Mouse (Mus musculus): ENCODE measurements around the gene Setd1b.
A peak's percentile ranks its signal among the peaks of the same experiment; 100 is the strongest.

The Setd1b gene

DNA sequence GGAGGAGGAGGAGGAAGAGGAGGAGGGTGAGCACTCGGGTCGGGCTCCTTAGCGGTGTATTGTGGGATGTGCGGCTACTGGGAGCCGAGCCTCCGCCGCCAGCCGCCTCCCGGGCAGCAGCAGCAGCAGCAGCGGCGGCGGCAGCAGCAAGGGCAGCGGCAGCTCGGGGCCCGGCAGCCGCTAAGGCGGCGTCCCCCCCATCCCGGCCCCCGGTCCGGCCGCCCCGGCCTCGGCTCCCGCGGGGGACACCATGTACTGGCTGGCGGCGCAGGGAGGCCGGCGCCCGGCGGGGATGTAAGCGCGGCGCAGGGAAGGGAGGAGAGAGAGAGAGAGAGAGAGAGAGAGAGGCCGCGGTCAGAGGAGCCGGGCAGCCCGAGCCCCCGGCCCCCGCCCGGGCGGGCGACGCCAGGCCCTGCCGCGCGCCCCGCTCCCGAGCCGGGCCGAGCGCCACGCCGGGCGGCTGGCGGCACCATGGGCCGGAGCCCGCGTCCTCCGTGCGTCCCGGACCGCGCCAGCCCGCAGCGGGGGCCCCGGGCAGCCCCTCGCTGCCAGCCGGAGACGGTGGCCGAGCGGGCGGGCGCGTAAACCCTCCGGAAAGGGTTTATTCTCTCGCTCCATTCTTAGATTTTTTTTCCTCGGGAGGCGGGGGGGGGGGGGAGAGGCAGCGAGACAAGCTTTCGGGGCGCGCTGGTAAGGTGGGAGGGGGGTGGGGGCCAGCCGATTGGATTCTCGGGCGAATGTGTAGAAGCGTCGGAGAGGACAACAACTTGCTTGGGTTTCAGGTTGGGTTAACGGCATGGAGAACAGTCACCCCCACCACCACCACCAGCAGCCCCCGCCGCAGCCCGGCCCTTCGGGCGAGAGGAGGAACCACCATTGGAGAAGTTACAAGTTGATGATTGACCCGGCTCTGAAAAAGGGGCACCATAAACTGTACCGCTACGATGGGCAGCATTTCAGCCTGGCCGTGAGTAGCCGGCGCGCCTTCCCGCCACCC is at the start of gene Setd1b:
Gene Setd1b (plus strand): TSS at position 33 of the 997 bp plus-strand sequence.
- peak; percentile 72 for DNase-seq

DNA sequence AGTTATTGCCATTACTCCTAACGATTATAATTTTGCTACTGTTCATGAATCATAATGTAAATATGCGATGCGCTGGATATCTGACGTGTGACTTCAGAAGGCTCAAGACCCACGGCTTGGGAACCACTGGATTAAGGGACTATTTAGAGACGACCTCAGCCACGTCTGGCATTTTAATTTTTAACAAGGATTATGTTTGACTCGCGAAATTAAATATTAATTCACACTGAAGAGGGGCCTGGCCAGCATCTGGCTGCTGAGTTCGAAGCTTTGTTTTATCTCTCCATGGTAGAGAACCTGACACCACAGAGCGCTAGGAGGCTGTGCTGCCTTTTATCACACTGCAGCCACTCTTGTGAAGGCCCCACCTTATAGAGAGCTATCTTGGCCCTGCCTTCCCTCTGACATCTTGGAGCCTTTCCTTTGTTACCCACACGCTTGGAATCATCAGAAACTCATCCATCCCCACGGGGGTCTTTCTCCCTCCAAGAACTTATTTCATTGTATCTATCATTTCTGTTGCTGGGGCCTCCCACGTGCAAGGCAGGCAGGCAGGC is 48.8 kb upstream of the Setd1b start:
- no peak for DNase-seq

DNA sequence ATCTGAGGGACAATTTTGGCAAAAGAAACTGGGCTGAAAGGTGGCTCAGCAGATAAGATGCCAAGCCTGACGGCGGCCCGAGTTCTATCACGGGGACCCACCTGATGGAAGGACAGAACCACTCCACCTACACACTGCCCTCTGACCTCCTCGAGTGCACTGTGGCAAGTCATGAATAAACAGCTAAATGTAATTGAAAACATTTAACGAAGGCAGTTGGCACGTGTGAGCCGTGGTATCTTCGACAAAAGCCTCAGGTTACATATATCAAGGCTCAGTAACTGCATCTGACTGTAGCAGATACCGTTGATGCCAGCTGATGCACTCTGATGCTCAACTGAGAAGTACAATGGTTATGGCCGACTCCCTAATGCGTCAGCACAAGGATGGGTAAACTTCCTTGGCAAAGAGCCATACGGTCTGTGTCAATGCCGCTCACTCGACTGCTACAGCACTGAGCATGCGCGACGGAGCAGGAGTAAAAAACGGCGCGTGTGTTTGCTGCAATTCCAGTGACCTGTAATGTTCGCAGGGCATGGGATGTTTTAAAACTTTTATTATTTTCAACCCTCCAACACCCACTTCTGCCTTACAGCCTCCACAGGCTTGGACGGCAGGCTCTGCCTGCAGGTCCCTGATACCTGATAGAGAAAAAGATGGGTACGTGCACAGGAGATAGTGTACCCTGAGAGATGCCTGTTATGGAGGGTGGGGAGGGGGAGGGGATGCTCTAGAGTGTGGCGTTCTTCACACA is 47.6 kb upstream of the Setd1b start:
- no peak for DNase-seq

DNA sequence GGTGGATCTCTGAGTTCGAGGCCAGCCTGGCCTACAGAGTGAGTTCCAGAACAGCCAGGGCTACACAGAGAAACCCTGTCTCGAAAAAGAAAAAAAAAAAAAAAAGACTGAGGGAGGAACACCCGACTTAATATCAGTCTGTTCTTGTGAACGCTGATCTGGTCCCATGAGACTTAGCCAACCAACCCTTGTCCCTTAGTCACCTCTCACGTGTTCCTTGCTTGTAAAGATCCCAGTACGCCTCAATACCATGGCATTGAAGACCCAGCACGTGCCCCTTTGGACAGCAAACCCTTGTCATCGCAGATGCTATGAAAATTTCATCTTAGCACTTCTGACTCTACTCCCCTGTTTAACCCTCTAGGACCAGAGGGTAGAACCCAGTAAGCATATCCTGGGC is 45.7 kb upstream of the Setd1b start:
- no peak for DNase-seq

DNA sequence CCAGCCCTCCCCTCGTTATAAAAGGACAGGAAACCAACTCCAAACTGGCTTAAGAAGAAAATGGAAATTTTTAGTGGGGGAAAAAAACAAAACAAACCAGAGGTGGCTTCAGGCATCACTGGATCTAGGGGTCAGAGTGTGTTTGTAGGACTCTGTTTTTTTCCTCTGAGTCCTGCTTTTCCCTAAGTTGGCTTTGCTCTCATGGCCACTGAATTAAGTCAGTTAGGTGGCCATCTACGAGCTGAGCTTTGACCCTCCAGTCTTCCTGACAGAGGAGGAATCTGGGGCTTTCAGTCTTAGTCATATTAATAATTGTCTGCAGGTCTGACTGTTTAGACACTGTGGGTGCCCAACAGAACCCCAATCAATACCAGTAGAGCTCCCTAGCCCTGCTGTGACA is 43.5 kb upstream of the Setd1b start:
- no peak for DNase-seq

DNA sequence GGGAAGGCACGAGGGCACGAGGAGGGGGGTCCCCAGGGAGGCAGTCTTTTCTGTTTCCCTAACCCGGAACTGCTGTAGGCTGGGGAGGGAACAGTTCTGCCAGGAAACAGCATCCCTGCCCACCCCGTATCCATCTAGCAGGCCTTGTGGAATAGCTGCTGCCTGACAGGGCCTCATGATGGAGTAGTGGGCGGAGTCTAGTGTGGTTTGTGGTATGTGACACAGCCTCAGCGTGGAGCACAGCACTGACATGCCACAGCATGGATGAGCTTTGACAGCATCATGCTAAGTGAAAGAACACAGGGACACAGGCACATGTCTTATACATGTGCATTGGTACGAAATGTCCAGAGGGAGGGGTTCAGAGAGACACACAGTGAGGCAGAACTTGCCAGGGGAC is 39.6 kb upstream of the Setd1b start:
- no peak for DNase-seq

DNA sequence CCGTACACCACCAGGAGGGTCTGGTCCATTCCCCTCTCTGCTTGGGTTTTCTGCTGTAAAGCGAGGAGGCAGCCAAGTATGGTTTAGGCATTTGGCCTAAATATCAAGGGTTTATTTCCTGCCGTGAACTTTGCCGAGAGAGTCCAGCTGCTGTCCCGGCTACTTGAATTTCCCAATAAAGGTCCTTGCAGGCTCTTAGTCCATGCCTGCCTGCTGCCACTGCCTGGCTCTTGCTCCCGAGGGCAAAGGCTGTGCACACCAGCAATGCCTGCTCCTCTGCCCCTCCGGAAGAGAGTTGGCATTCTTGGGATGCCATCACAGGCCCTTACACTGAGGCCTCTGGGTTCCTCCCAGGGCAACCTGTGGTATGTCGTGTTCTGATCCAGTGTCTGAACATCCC is 38.4 kb upstream of the Setd1b start:
- peak; percentile 44 for DNase-seq

DNA sequence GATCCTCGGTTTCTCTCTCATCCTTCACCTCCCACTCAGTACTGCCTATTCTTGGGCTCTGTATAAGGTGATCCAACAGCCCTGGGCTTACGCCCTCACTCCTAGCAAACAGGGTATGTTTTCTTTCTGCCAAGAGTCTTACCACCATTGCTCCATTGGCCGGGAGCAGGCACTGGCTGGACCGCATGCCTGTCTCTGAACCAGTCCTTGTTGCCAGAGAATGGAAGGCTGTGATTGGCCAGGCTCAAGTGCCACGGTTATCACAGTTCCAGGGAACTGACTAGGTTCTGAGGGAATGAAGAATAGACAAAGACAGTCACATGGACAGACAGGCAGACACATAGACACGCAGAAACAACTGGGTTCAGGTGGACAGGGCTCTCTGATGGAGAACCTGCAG is 37.2 kb upstream of the Setd1b start:
- DNase-seq: no peak

DNA sequence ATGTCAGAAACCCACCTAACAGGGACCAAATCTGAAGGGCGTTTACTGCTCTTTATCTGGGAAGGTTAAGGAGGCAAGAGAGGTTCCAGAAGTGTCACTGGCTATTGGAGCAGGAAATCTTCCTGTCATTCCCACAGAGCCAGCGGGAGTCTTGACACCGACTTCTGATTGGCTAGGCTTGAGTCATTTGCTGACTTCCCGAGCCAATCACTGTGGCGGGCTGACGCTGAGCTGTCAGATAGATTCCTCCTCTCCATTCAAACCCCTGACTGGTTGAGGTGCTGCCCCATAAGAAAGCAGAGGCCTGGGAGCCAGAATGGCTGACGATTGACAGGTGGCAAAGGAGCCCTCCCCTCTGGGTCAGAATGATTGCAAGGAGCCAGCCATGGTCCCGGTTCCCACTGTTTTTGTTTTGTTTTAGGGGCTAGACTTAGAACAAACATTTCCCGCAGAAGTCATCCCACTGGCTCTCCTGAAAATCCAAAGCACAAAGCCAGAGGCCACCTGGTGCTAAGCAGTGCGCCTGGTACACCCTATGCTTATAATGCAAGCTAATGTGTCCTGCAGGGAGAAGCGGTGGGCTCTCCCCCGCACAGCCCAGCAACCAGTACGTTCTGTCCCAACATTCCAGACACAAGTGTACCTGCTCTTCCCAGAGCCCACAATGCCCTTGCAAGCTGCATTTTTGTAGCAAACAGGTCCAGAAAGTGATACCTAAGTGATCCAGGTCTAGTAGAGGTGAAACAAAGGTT is 32.4 kb upstream of the Setd1b start:
- DNase-seq: peak; percentile 58

DNA sequence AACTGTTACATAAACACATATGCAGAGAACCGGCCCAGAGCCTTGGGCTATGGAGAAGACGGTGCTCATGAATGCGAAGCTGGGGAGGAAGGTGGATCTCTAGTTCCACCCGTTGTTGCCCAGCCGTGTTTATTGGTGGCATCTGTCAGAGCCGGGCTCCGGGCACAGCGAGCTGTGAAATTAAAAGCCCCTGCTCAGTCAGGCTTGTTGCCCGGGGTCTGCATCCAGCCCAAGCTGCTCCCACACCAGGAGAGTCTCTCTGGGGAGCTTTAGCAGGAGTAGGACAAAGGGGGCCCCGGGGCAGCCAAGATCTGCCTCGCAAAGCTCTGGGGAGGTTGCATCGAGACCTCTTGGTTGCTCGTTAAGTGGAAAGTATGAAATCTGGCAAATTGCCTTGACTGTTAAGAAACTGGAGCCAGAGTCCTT is 31.7 kb upstream of the Setd1b start:
- DNase-seq: peak; percentile 48

DNA sequence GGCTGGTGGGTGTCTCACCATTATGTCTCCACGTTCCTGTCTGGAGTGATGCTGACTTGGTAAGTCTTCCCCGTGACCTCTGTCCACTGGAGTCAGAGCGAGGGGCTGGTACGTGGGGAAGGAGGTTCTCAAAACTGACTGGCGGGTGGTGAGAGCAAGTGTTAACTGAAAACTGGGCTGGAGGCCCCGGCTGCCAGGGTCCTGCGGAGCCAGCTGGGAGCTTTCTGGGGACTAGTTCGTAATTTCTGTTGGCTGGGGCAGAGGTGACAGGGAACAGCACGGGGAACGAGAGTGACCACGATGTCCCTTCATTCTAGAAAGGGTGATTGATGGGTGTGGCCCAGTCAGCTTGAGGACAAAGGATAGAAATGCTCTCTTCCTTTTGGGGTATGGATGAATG is 27.9 kb upstream of the Setd1b start:
- no peak for DNase-seq

DNA sequence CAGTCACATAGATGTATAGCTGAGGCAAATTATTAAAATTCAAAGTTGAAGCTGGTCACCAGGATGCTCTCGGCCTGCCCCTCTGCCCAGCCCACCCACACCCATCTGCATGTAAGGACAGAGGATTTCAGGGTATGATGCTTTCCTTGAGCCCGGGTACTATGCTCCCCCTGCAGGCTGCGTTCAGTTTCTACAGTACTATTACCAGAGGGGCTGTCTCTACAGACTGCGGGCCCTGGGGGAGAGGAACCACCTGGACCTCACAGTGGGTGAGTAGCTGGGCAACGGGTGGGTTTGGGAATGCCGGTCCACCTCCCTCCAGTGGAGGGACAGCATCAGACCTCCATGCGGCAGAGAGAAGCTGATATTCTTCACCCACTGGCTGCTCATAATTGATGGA is 27.1 kb upstream of the Setd1b start:
- DNase-seq: peak; percentile 41

DNA sequence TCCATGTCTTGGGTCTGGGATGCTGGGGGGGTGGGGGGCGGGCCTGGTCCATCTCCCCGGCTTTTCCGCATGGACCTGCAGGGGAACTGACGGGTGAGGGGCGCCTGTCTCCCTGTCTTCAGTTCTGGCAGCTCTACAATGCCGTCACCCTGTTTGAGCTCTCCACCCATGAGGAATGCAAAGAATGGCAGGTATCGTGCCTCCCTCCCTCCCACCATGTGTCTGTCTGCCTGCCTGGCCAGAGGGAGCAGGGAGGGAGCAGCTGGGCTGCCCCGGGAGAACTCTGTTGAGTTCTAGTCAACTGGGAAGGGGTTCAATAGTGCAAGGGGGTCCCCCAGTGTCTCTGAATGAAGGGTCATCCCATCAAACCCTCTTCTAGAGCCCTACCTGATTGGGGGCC is 25.9 kb upstream of the Setd1b start:
- DNase-seq: peak; percentile 37

DNA sequence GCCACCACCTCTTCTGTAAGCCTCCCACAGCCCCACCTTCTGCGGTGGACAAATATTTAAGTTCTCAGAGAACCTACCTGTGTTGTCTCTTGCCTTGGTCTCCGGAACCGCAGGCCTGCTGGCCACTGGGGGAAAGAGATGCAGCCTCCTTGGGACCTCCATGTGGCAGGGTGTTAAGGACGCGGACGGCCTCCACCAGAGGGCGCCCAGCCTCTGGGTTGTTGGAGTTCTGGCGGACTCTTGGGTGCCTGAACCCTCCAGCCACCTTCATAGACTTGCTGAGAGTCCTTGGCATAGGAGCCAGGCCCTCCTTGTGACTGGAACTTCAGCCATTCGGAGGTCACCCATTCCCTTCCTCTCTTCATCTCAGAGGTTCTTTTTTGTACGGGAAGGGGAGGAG is 24.7 kb upstream of the Setd1b start:
- peak; percentile 93 for DNase-seq

DNA sequence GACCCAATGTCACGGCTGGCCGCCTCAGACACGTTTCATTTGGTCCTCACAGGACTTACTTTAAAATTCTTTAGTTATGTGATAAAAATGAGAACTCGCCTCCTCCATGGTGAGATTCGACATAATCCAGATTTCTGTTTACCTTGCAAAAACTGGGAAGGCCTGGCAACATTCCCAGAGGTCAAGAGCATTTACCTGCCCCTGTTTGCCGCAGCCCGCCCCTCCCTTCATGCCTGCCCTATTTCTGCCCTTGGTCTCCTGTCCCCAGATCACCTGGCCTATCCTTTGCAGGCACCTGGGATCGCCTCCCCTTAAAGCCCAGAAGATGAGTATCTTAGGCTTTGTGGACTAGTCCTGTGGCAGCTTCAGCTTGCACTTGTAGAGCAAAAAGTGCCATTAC is 24.2 kb upstream of the Setd1b start:
- peak; percentile 73 for DNase-seq

DNA sequence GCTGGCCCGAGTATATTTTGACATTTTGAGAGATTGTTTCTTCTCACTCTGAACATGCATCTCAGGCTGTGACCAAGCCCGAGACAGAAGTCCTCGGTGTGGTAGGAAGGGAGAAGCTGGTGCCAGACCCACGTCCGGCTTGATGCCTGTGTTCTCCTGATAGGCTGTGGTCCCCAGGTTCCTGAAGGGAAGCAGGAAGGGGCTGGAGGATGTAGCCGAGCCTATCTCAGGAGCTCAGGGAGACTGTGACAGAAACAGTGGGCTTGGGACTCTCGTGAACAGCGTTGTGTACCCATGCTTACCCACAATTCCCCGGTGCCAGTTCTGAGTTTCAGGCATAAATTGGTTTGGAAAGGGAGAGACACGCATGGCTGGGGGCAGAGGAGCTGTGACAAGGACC is 23.2 kb upstream of the Setd1b start:
- no peak for DNase-seq

DNA sequence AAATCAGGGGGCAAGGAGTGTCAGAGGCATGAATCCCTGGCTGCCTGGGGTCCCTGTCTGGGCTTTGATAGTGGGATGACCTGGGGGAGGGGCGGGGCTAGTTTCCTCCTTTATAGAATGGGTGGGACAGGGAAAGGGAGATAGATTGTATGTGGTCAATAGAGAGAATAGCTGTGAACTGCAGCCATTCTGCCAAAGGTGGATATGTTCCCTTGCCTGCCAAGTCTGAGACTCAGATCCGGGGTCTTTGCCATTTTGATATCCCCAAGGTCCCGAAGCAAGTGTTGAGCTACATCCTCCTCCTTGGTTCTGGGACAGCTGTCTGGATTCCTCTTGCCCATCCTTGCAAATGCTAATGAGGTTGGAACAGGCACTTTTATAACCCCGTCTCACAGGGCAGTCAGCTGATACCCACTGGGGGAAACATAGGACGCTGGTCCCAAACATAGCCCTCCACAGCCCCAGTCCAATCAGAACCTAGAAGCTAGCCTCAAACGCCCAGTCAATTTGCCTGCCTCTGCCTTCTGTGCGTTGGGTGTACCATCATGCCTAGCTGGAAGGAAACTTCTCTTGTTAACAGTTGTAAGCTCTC is 21.3 kb upstream of the Setd1b start:
- no peak for DNase-seq

DNA sequence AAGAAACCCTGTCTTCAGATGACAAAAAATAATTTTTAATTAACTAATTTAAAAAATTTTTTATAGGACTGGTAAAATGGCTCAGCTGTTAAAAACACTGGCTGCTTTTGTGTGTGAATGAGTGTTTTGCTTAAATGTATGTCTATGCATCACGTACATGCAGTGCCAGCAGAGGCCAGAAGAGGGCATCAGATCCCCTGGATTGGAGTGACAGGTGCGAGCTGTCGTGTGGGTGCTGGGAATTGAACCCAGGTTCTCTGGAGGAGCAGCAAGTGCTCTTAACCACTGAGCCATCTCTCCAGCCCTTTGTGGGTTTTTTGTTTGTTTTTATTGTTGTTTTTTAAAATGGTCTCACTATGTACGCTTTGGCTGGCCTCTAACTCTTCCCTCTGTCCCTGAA is 19.8 kb upstream of the Setd1b start:
- DNase-seq: peak; percentile 37

DNA sequence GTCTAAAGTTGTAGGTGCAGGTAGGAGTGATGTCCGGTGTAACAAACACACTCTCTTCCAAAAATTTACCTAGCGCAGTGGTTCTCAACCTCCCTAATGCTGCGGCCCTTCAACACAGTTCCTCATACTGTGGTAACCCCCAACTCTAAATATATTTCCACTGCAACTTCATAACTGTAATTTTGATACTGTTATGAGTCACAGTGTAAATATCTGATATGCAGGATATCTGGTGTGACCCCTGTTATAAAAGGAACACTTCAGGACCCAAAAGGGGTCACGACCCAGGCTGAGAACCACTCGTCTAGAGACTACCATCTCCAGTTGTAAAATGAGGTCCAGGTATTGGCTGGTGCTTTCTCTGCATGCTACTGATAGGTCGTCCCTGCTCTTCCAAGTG is 16.9 kb upstream of the Setd1b start:
- DNase-seq: no peak

DNA sequence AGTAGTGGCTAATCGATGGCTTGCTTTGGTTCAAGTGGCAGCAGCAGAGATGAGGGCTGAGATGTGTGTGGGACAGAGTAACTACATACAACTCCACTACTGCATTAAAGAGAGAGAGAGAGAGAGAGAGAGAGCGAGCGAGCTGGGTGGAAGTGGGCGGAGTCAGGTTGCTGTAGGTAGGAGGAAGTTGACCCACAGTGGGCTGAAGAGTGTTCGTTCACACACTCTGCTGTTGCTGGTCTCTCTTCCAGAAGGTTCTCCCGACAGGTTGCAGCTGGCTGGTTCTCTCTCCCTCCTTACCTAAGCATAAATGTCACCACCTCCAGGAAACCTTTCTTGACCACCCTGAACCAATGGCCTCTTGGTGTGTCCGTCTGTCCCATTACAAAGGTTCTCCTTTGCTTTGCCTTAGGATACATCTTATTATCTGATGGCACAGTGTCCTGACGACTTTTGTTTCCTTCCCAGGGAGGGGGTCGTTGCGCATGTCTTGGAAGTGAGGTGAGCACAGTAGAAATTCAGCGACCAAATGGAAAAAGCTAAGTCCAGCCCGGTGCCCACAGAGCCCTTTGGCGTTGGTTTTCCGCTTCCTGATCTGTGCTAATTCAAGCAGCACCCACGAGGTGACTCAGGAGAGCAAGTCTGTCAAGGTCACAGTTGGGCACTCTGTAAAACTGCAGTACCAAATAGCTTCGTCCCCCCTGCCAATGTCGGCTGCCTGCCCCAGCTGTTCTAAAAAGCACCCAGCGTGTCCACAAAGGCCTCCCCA is 16.2 kb upstream of the Setd1b start:
- peak; percentile 53 for DNase-seq

DNA sequence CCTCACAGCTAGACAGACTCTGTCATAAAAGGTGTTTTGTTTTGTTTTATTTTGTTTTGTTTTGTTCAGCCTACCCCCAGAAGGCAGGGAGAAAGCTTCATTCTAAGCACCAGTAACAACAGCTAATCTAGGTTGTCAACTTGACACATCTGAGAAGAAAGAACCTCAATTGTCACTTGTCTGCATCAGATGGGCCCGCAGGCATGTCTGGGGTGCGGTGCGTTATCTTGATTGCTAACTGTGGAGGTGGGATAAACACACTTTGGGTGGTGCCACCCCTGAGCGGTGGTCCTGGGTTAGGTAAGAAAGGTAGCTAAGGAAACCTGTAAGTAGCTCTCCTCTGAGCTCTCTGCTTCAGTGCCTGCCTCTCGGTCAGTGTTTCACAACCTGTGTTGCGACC is 15.0 kb upstream of the Setd1b start:
- no peak for DNase-seq

Measured in lung, postnatal 36 days (tissue).